Mouse (Mus musculus) ES-E14 (cell line): ENCODE measurements around the gene 1700015G11Rik. TPM values are rescaled to one million over a fixed set of nuclear protein-coding genes. Genes with fewer than 3 reads are reported as not detected.

Experiments used
- DNase-seq: peaks from one replicate; pipeline ENCODE4 v3.0.0-alpha.2; 2013; ENCODE audit warnings: low read depth, low spot score
- H3K27ac ChIP-seq: 2 replicates; pipeline ENCODE4 v1.5.1; 2012; ENCODE audit warnings: low read depth, mild to moderate bottlenecking, low read length, moderate library complexity, mixed read lengths; ENCODE audit not compliant: poor library complexity, insufficient read depth, severe bottlenecking
- H3K36me3 ChIP-seq: 2 replicates; pipeline ENCODE4 v1.6.1; 2012; ENCODE audit warnings: mild to moderate bottlenecking, low read length, moderate library complexity, mixed read lengths; ENCODE audit not compliant: control insufficient read depth, poor library complexity, insufficient read depth, severe bottlenecking
- H3K4me1 ChIP-seq, 2 experiments: fragments of 150-350 bp in 1 of 2; sonication (generic) in 1 of 2; 2 replicates each; pipeline ENCODE4 v1.6.1; 2012; ENCODE audit warnings: low read length in 2 of 2, mild to moderate bottlenecking in 1 of 2, mixed read lengths in 1 of 2; ENCODE audit not compliant: control insufficient read depth in 2 of 2, insufficient read depth in 2 of 2, poor library complexity in 1 of 2
- H3K4me3 ChIP-seq, 2 experiments: fragments of 150-350 bp in 1 of 2; sonication (generic) in 1 of 2; 2 replicates each; pipeline ENCODE4 v1.5.1; 2012; ENCODE audit warnings: low read length in 2 of 2, low read depth in 1 of 2, mild to moderate bottlenecking in 1 of 2, mixed read lengths in 1 of 2; ENCODE audit not compliant: insufficient read depth in 1 of 2, poor library complexity in 1 of 2, severe bottlenecking in 1 of 2
- H3K9ac ChIP-seq: 2 replicates; pipeline ENCODE4 v1.6.1; 2012; ENCODE audit warnings: low read depth, mild to moderate bottlenecking, low read length, mixed read lengths; ENCODE audit not compliant: poor library complexity, insufficient read depth, severe bottlenecking
- H3K9me3 ChIP-seq: fragments of 150-350 bp; sonication (generic); 2 replicates; pipeline ENCODE4 v1.6.1; 2012; ENCODE audit warnings: low read depth, mild to moderate bottlenecking, low read length; ENCODE audit not compliant: control insufficient read depth, insufficient read depth
- CHD2 ChIP-seq: IDR thresholded peaks from 2 replicates; pipeline ENCODE4 v1.6.1; 2014; ENCODE audit warnings: mild to moderate bottlenecking, low read depth, low read length, inconsistent platforms
- HCFC1 ChIP-seq: IDR thresholded peaks from 2 replicates; pipeline ENCODE4 v1.6.1; 2012; ENCODE audit warnings: low read length, inconsistent platforms, borderline replicate concordance; ENCODE audit not compliant: insufficient read depth
- MAFK ChIP-seq: IDR thresholded peaks from 2 replicates; pipeline ENCODE4 v1.6.1; 2014; ENCODE audit warnings: mild to moderate bottlenecking, low read depth, low read length, inconsistent platforms; ENCODE audit not compliant: insufficient read depth
- ZC3H11A ChIP-seq: IDR thresholded peaks from 2 replicates; pipeline ENCODE4 v1.6.1; 2012; ENCODE audit warnings: low read depth, mild to moderate bottlenecking, inconsistent platforms, low read length, borderline replicate concordance
- ZNF384 ChIP-seq: IDR thresholded peaks from 2 replicates; pipeline ENCODE4 v1.6.1; 2012; ENCODE audit warnings: low read depth, low read length, inconsistent platforms
- in situ Hi-C, 2 experiments: fragments of 600-800 bp; cut with MboI; formaldehyde crosslinking; loops; one replicate each; pipeline ENCODE4 v1.15.1; 2025; ENCODE audit warnings: low sequenced_read_pairs in 2 of 2, inconsistent platforms in 1 of 2; ENCODE audit not compliant: unreplicated experiment in 2 of 2
- total RNA-seq: library from RNA; depleted of rRNA; stranded (reverse); fragments of 300-350 nt; gene quantifications from 2 replicates; pipeline ENCODE4 v1.2.3, GENCODE M21; 2012

1700015G11Rik gene
- total RNA-seq, 1 experiment = not detected

GRCm38 (mm10) chr7:52037600-52038582 is 22.4 kb upstream of the 1700015G11Rik start:
- no peaks in the 10 kb centered on the region for H3K9me3 ChIP-seq
- no peak overlapping the region for H3K4me3 ChIP-seq
- H3K9ac ChIP-seq = no peak overlapping the region
- in situ Hi-C loops = loop anchor here in 1 of 2 experiments (25.0 kb wide), 1 partner anchor 324 kb away; no protein-coding TSS in a partner anchor
- peak; percentile 51 for DNase-seq
- no peak overlapping the region for H3K27ac ChIP-seq
- H3K4me1 ChIP-seq = no peaks in the 10 kb centered on the region
- H3K36me3 ChIP-seq = no peaks in the 10 kb centered on the region
- TF ChIP-seq MAFK = no peak
- peak; percentile 49 for TF ChIP-seq ZC3H11A
- no peak for TF ChIP-seq CHD2
- no peak for TF ChIP-seq HCFC1

GRCm38 (mm10) chr7:52024050-52024626 is 8.6 kb upstream of the 1700015G11Rik start:
- no peaks in the 10 kb centered on the region for H3K4me1 ChIP-seq
- H3K9ac ChIP-seq = no peak overlapping the region
- TF ChIP-seq ZC3H11A (no peak), CHD2 (no peak)
- no peaks in the 10 kb centered on the region for H3K36me3 ChIP-seq
- in situ Hi-C loops = no loop called here
- no peak overlapping the region for H3K4me3 ChIP-seq
- H3K27ac ChIP-seq = no peak overlapping the region
- no peaks in the 10 kb centered on the region for H3K9me3 ChIP-seq
- no peak for DNase-seq

GRCm38 (mm10) chr7:52022039-52022438 is 6.5 kb upstream of the 1700015G11Rik start:
- Histone ChIP-seq H3K9me3 (no peaks in the 10 kb centered on the region), H3K9ac (no peak overlapping the region), H3K36me3 (no peaks in the 10 kb centered on the region), H3K4me1 (no peaks in the 10 kb centered on the region), H3K4me3 (no peak overlapping the region), H3K27ac (no peak overlapping the region)
- in situ Hi-C loops = no loop called here
- DNase-seq = no peak
- TF ChIP-seq HCFC1 = no peak
- no peak for TF ChIP-seq MAFK
- no peak for TF ChIP-seq CHD2
- TF ChIP-seq ZC3H11A = no peak
- TF ChIP-seq ZNF384 = no peak

GRCm38 (mm10) chr7:52015180-52015579 is 348 bp downstream of the 1700015G11Rik start:
- no peaks in the 10 kb centered on the region for H3K9me3 ChIP-seq
- no peak overlapping the region for H3K27ac ChIP-seq
- no peaks in the 10 kb centered on the region for H3K4me1 ChIP-seq
- TF ChIP-seq MAFK (no peak), ZC3H11A (no peak), ZNF384 (no peak), HCFC1 (no peak), CHD2 (no peak)
- H3K4me3 ChIP-seq = no peak overlapping the region
- in situ Hi-C loops = no loop called here
- no peak overlapping the region for H3K9ac ChIP-seq
- no peak for DNase-seq
- no peaks in the 10 kb centered on the region for H3K36me3 ChIP-seq
